In genomic region chr6:128941646-128942421, GRCm38 (mm10) we compare ENCODE assay signal across 18 mouse cellular contexts. TPM values are rescaled to one million over a fixed set of nuclear protein-coding genes. Genes with fewer than 3 reads are reported as not detected.
A peak's percentile ranks its signal among the peaks of the same experiment; 100 is the strongest.
DNase-seq lines count a peak whose midpoint lies in the region; ATAC-seq lines count a peak whose summit lies in the region.
"Had no signal": no experiment of that assay in that cellular context is flagged by ENCODE, and none has a peak within 500 bp of the region (broad histone marks: within the 10 kb centered on the region; RNA-seq: fewer than 3 reads in every experiment).

No protein-coding gene starts in this region.

- peak; percentile 2 for DNase-seq in layer of hippocampus, adult 9-11 months
- DNase-seq in layer of hippocampus, adult 11-12 months (ENCODE audit: low spot score), result no peak
- DNase-seq in 416B (ENCODE audit: low read depth), result peak; percentile 45
- DNase-seq in NIH3T3 (ENCODE audit: low read depth), result peak; percentile 52
- no peak for DNase-seq in thymus, postnatal 4 days
- DNase-seq in left cerebral cortex, adult 9 months (ENCODE audit: low spot score in 2 of 2), result no peak
- DNase-seq: adrenal gland, postnatal 36 days; cerebellum, adult 9-10 months; gastrocnemius, adult 2 months; heart, adult 11 months; kidney, adult 9 months; left cerebral cortex, postnatal 4 days had no signal

- 0 out of 2 replicates have a peak, but pooled peaks have one; percentile 22 for ATAC-seq in monocyte, adult 5-6 weeks (replicated peaks; ENCODE audit: insufficient number of reproducible peaks, low FRiP score, low TSS enrichment, poor library complexity, severe bottlenecking)
- ATAC-seq: forebrain, embryonic 13.5 days; lung, postnatal 0 days had no signal

RNA-seq across cellular contexts. Expression of gene Clec2g, which starts 7.7 kb away (rescaled TPM):
- total RNA-seq in monocyte, adult 5-6 weeks (2017), result 1.0 to 5.3 TPM in 2 of 3 replicates, not detected in the other
- total RNA-seq: hematopoietic stem cell, adult 5-6 weeks; left cerebral cortex, postnatal 4 days; megakaryocyte-erythroid progenitor cell, adult 5-6 weeks had no signal

RNA-seq across cellular contexts. Expression of gene BC035044, which starts 50.9 kb away (rescaled TPM):
- total RNA-seq in monocyte, adult 5-6 weeks (2017), result 29.0 to 64.0 TPM (median 51.6 TPM) in 3 replicates
- total RNA-seq: gastrocnemius, adult 2 months had no signal

RNA-seq across cellular contexts. Expression of gene Clec2i, which starts 54.4 kb away (rescaled TPM):
- 129 to 160 TPM (median 147 TPM) in 3 replicates for total RNA-seq in monocyte, adult 5-6 weeks (2017)
- total RNA-seq: adrenal gland, postnatal 36 days; gastrocnemius, adult 2 months; layer of hippocampus, adult 18-20 months; left cerebral cortex, postnatal 4 days had no signal

Comparison
In these comparisons a context has a peak if more than half of its experiments do, and no peak if none do; other contexts are left out.
1. DNase-seq: peak in layer of hippocampus, adult 9-11 months (single experiment), 416B (single experiment) and NIH3T3 (single experiment); none in layer of hippocampus, adult 11-12 months (single experiment), thymus, postnatal 4 days (single experiment) and left cerebral cortex, adult 9 months (0 of 2).